Mouse (Mus musculus) lung, adult 2 months (tissue): ENCODE measurements around the gene Fabp2.

Experiments
- CTCF ChIP-seq: fragments of 200-500 bp; IDR thresholded peaks from 2 replicates; pipeline ENCODE4 v1.5.1; 2011; ENCODE audit warnings: mild to moderate bottlenecking, low read length, control low read depth; ENCODE audit not compliant: insufficient read depth
- POLR2A ChIP-seq: fragments of 200-500 bp; IDR thresholded peaks from 2 replicates; pipeline ENCODE4 v1.6.1; 2011; ENCODE audit warnings: low read depth, mild to moderate bottlenecking, control low read depth, low read length, borderline replicate concordance; ENCODE audit errors: extremely low read depth

DNA sequence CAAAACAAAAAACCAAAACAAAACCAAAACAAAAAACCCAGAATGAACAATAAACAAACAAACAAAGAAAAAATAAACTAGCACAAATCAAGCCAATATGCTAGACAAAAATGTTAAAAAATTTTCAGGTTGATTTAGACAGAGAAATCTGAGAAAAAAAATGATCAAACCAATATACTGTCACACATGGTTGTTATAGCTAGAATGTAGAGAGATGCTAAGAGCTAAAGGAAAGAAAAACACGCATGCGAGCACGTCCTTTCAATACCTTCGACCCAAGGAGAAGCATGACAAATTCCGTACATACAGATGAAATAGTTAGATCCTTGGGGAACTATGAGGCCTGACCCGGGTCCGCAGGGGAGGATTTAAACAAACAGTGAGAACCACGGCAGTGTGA lies 24.4 kb downstream of the Fabp2 start, which contains the start of gene Gm10959:
- TF ChIP-seq CTCF, result no peak
- no peak for TF ChIP-seq POLR2A
